Comparison of ENCODE assay signal across 29 mouse cellular contexts in the genomic region with DNA sequence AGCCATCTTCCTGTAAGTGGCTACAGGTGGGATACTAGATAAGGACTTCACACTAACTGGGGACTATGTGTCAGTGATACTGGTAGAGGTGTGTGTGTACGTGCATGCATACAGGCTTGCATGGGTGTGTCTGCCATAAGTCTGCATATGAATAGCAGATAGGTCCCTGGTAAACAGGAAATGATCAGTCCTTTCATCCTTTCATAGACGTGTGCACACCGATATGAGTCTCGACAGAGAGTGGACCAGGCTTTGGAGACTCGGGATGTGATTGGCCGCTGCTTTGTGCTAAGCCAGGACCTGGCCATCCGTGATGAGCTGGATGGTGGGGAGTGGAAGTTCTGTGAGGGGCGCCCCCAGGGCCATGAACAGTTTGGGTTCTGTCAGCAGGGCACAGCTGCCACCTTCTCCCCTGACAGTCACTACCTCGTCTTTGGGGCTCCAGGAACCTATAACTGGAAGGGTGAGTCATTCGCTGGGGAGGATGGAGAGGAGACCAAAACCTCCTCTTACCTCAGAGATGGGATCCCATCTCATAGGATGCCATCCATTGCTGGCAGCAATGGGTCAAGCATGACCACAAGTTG. TPM values are rescaled to one million over a fixed set of nuclear protein-coding genes. Genes with fewer than 3 reads are reported as not detected.
A peak's percentile ranks its signal among the peaks of the same experiment; 100 is the strongest.
DNase-seq lines count a peak whose midpoint lies in the region; ATAC-seq lines count a peak whose summit lies in the region.
"Had no signal": no experiment of that assay in that cellular context is flagged by ENCODE, and none has a peak within 500 bp of the region (broad histone marks: within the 10 kb centered on the region; RNA-seq: fewer than 3 reads in every experiment).

No protein-coding gene starts in this region.

- peak; percentile 21 for DNase-seq in cerebellum, adult 11-12 months
- DNase-seq in CD4-positive helper T cell, adult 2 months (ENCODE audit: low read depth, low spot score): peak; percentile 64
- peak; percentile 47 for DNase-seq in T-cell, adult 2 months (ENCODE audit: low spot score)
- DNase-seq in left cerebral cortex, adult 18-20 months (ENCODE audit: low spot score in 2 of 2): no peak
- no peak for DNase-seq in gastrocnemius, adult 8-10 months (ENCODE audit: low spot score in 2 of 2)
- no peak for DNase-seq in spleen, postnatal 10 days (ENCODE audit: low spot score in 2 of 2)
- DNase-seq: adrenal gland, adult 2 months; cerebellum, adult 18-20 months; cerebellum, adult 9-10 months; cerebellum, postnatal 14 days; gastrocnemius, adult 2 months; gastrocnemius, postnatal 25 days; heart, adult 2 months had no signal

- ATAC-seq in cerebellum, adult (ENCODE audit: insufficient number of reproducible peaks, low FRiP score, low TSS enrichment): no peak
- ATAC-seq in inflammation-experienced regulatory T-cells, adult 6 months: peak; percentile 96
- ATAC-seq: forebrain, embryonic 13.5 days; forebrain, embryonic 16.5 days; intestine, embryonic 16.5 days had no signal

RNA-seq across cellular contexts. Expression of gene Itga7, which starts 7.0 kb away (rescaled TPM):
- 1 to 10 TPM; 3.6 to 5.1 (median 4.8) TPM for polyA plus RNA-seq in inflammation-experienced regulatory T-cells, adult 6 months (2017; shearing (Covaris generic))
- total RNA-seq in left cerebral cortex, adult 18-20 months (2021): 10 to 100 TPM; 13.5 TPM
- 10 to 100 TPM; 63.3 to 69.0 (median 65.3) TPM for total RNA-seq in gastrocnemius, adult 8-10 months (2022)
- total RNA-seq: hematopoietic stem cell, adult 5-6 weeks had no signal

RNA-seq across cellular contexts. Expression of gene Bloc1s1, which starts 16.7 kb away (rescaled TPM):
- polyA plus RNA-seq in inflammation-experienced regulatory T-cells, adult 6 months (2017; shearing (Covaris generic)): 100 to 1,000 TPM; 196 to 255 (median 212) TPM
- total RNA-seq in left cerebral cortex, adult 18-20 months (2021): 10 to 100 TPM; 79.8 to 82.3 TPM
- 100 to 1,000 TPM; 119 to 153 (median 140) TPM for total RNA-seq in gastrocnemius, adult 8-10 months (2022)

RNA-seq across cellular contexts. Expression of gene Rdh5, which starts 17.9 kb away (rescaled TPM):
- polyA plus RNA-seq in inflammation-experienced regulatory T-cells, adult 6 months (2017; shearing (Covaris generic)): 10 to 100 TPM in 2 of 3 experiments, 1 to 10 TPM in 1; 5.1 to 12.9 (median 11.9) TPM
- 1 to 10 TPM; 3.6 to 7.6 TPM for total RNA-seq in left cerebral cortex, adult 18-20 months (2021)
- total RNA-seq in gastrocnemius, adult 8-10 months (2022): 1 to 10 TPM; 3.1 to 4.2 (median 3.7) TPM

RNA-seq across cellular contexts. Expression of gene Mettl7b, which starts 20.2 kb away (rescaled TPM):
- polyA plus RNA-seq in inflammation-experienced regulatory T-cells, adult 6 months (2017; shearing (Covaris generic)): not detected
- total RNA-seq in left cerebral cortex, adult 18-20 months (2021): not detected
- under 1 TPM in 1 of 4 experiments, not detected in 3; 0.32 TPM for total RNA-seq in gastrocnemius, adult 8-10 months (2022)
- total RNA-seq: gastrocnemius, adult 2 months; heart, adult 2 months; heart, postnatal 25 days; hematopoietic stem cell, adult 5-6 weeks had no signal
- polyA plus RNA-seq: embryonic facial prominence, embryonic 11.5 days; embryonic facial prominence, embryonic 14.5 days; forebrain, embryonic 10.5 days; forebrain, embryonic 13.5 days; forebrain, embryonic 16.5 days; frontal cortex, adult 2 months; heart, embryonic 10.5 days; heart, embryonic 14.5 days; heart, postnatal 0 days; hindbrain, embryonic 12.5 days; hindbrain, embryonic 15.5 days had no signal

RNA-seq across cellular contexts. Expression of gene Cd63, which starts 39.8 kb away (rescaled TPM):
- polyA plus RNA-seq in inflammation-experienced regulatory T-cells, adult 6 months (2017; shearing (Covaris generic)): 1 to 10 TPM in 1 of 3 experiments, under 1 TPM in 1, not detected in 1; 0.58 to 2.0 TPM
- 10 to 100 TPM; 69.1 to 71.4 TPM for total RNA-seq in left cerebral cortex, adult 18-20 months (2021)
- total RNA-seq in gastrocnemius, adult 8-10 months (2022): 100 to 1,000 TPM; 136 to 170 (median 151) TPM

Comparison
In these comparisons a context has a peak if more than half of its experiments do, and no peak if none do; other contexts are left out.
1. DNase-seq: peak in cerebellum, adult 11-12 months (single experiment), CD4-positive helper T cell, adult 2 months (single experiment) and T-cell, adult 2 months (single experiment); none in left cerebral cortex, adult 18-20 months (0 of 2), gastrocnemius, adult 8-10 months (0 of 2) and spleen, postnatal 10 days (0 of 2).
2. RNA of gene Itga7, which starts 7.0 kb away (total RNA-seq): 63.3 to 69.0 TPM in gastrocnemius, adult 8-10 months; 13.5 TPM in left cerebral cortex, adult 18-20 months; every median in the first group is over 4 times any median in the second.